Mouse (Mus musculus) adrenal gland (tissue): Measurements from ENCODE around the gene Adcy2.

Source experiments
- intact Hi-C: fragments of 180-260 bp; cut with DNase I; formaldehyde crosslinking; loops from one replicate; pipeline ENCODE4 v1.15.1; 2025

The Adcy2 gene

GRCm38 (mm10) chr13:68684919-68685318 is 314.4 kb downstream of the Adcy2 start:
- intact Hi-C loops, result no loop called here

DNA sequence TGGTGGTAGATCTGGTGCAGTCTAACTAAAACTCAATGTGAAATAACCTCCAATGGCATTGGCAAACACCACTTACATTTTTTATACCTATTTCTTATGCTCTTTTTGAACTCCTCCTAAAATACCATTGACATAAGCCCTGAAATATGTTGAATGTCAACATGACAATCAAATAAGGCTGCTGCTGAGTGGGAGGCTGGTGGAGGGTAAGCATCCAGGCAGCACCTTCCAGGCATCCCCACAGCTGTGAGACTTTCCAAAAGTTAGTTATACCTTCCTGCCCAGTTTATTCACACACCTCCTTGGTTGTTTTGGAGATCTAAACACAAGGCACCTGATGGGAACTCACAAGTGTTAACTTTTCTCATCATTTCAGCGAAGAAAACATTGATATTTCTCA is 318.9 kb downstream of the Adcy2 start:
- intact Hi-C loops, result no loop called here

- intact Hi-C loops, result no loop called here
These were observed 356.6 kb downstream of the Adcy2 start for GRCm38 (mm10) chr13:68642786-68643185.

DNA sequence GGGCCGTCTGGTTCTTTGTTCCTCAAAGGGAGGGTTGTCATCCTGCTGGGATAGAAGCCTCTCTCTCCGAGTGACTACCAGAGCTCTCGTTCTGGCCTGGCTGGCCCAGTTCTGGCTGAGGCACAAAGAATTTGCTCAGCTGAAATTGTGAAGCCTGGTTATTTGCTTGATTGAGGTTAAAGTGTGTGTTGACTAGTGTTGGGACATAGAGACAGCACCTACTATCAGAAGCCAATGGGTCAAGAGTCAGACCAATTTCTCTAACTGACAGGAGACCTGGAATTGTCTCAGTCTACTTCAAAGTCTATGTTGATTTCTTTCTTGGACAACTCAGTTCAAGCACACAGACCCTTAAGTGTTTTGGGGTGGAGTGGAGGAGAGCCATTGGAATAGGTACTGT is 372.3 kb downstream of the Adcy2 start:
- intact Hi-C loops, result no loop called here

GRCm38 (mm10) chr13:68622792-68623191 is 376.5 kb downstream of the Adcy2 start:
- intact Hi-C loops, result no loop called here

- intact Hi-C loops, result loop anchor here (10.0 kb wide), 1 partner anchor 477 kb away; no protein-coding TSS in a partner anchor
These were observed 391.5 kb downstream of the Adcy2 start for GRCm38 (mm10) chr13:68607652-68608405.

- intact Hi-C loops, result loop anchor here (10.0 kb wide), 1 partner anchor 479 kb away; no protein-coding TSS in a partner anchor
These were observed 393.6 kb downstream of the Adcy2 start for GRCm38 (mm10) chr13:68605689-68606126.

DNA sequence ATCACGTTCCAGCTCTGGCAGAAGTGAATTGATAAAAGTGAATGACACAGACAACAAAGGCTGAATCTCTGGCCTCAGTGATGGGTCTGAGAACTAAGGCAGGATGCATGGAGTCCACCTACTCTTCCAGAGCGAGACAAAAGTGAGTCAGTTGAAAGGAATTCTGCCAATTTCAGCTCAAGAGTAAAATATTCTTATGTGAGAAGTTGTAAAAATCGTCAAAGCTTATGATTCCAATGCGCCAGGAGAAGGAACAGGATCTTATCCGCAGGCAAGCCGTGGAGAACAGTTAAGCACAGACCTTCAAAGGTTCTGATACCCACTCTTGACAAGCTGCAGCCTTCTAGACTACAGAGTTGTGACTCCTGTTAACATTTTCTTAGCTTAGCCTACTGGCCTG is 396.3 kb downstream of the Adcy2 start:
- intact Hi-C loops, result loop anchor here (10.0 kb wide), 1 partner anchor 482 kb away; no protein-coding TSS in a partner anchor

DNA sequence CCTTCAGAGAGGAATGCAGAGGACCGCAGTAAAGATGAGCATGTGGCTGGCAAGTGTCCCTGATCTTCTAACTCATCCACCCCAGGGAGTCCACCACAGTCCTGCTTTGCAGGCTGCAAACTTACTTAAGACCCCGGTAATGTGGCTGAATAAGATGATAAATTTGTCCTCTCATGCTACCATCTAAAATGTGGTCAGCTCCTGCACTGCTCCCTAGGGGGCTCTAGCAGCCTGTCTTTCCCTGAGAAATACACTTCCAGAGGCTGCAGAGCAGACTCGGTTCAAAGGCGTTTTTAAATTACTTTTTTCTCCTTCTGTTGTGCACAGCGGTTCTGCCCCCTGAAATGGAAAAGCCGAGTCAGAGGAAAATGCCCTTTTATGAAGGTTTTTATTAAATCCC is 398.2 kb downstream of the Adcy2 start:
- intact Hi-C loops, result loop anchor here (10.0 kb wide), 1 partner anchor 484 kb away; no protein-coding TSS in a partner anchor

- intact Hi-C loops, result loop anchor here (10.0 kb wide), 1 partner anchor 866 kb away; no protein-coding TSS in a partner anchor
These were observed 400.4 kb downstream of the Adcy2 start for GRCm38 (mm10) chr13:68598953-68599352.

DNA sequence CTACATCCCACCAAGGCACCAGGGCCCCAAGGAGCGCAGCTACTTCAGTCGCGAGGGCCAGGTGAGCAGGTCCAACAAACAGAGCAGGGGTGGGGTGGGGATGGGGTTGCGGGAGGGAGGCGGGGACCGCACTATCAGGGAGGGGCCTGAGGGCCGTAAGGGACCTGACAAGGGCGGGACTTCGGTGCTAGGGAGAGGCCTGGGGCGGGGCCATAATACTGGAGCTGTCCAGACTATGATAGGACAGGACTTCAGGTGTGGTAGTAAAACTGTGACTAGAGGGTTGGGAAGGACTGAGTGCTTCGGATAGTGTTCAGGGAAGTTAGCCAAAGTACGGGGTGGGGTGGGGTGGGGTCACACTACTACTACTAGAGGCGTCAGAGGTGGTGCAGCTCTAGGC is 401.7 kb downstream of the Adcy2 start:
- intact Hi-C loops, result loop anchor here (10.0 kb wide), 1 partner anchor 867 kb away; no protein-coding TSS in a partner anchor

- intact Hi-C loops, result loop anchor here (10.0 kb wide), 1 partner anchor 868 kb away; no protein-coding TSS in a partner anchor
These were observed 402.1 kb downstream of the Adcy2 start, which contains the start of gene 1700001L19Rik for GRCm38 (mm10) chr13:68597199-68597598. Gene 1700001L19Rik (plus strand): TSS chr13:68597421.

DNA sequence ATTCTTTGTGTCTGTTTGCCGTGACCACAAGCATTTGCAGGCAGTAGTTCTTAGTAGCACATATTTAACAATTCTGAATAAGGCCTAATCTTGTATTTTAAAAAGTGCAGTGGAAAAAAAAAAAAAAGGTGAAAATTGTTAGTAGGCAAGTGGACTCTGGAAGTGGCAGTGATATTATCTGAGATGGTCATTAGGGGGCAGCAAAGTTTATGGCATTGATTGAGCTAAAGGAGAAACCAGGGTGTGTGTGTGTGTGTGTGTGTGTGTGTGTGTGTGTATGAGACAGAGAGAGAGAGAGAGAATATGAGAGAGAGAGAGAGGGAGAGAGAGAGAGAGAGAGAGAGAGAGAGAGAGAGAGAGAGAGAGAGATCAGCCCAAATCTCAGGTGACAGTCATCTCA is 405.5 kb downstream of the Adcy2 start:
- intact Hi-C loops, result loop anchor here (10.0 kb wide), 1 partner anchor 871 kb away; no protein-coding TSS in a partner anchor

DNA sequence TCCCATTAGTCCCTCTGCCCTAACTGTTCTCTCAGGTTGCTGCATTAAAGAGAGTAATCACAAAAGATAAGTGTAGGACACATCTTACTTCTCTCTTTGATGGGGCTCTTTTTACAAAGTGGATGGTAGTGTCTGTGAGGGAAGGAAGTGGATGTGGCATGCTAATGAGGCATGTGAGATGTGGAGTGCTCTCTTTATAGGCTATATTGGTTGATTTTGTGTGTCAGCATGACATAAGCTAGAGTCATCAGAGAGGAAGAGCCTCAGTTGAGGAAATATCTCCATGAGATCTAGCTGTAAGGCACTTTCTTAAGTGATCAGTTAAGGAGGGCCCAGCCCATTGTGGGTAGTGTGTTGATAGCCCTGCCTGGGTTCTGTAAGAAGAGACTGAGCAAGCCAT is 411.0 kb downstream of the Adcy2 start:
- intact Hi-C loops, result no loop called here

GRCm38 (mm10) chr13:68585441-68585840 is 413.9 kb downstream of the Adcy2 start:
- intact Hi-C loops, result no loop called here

GRCm38 (mm10) chr13:68583961-68584360 is 415.4 kb downstream of the Adcy2 start:
- intact Hi-C loops, result no loop called here

DNA sequence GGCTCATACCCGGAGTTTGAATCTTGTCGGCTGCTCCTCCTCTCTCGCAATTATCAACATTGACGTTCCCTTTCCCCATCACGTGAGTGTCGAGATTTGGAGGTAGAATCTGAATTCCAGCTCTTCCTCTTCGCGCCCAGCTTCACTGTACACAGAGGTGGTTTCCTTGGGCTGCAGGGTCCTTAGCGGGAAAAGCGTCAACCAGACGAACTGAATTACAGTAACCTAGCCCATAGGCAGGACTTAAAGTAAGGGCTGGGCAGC is 416.9 kb downstream of the Adcy2 start:
- intact Hi-C loops, result no loop called here

DNA sequence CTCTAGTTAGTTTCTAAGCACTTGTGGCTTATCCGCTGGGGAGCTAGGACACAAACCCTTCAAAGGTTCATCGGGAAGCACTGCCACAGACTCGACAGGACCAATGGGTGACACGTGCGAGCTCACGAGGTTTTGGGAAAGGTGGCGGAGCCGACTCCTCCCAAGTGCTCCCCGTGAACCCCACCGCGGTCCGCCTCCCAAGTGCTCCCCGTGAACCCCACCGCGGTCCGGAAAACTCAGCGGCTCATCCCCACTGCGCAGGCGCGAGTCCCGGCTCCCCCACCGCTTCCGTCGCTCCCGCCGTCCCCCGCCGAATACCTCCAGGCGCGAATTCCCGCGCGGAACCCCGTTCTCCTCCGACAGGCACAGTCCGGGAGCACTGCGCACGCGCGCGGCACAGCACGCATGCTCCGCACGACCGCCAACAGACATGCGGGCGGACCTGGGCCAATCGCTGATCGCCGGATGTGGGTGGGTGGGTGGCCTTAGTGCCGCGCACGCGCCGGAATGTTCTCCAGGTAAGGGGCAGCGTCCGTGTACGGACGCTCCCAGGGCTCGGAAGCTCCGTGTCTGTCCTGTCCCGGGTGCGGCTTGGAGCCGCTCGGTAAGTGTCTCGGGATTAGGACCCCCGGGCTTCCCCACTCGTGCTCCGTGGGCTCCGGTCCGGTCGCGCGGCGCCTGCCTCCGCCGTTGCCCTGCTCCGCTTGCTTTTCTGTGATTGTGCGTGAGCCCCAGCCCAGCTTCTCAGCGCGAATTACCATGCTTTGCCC is 417.4 kb downstream of the Adcy2 start, which contains the start of the genes Mtrr and Fastkd3:
Gene Mtrr (minus strand): TSS at position 403 of the 770 bp plus-strand sequence.
Gene Fastkd3 (plus strand): TSS at position 488 of the 770 bp plus-strand sequence.
- intact Hi-C loops, result no loop called here

DNA sequence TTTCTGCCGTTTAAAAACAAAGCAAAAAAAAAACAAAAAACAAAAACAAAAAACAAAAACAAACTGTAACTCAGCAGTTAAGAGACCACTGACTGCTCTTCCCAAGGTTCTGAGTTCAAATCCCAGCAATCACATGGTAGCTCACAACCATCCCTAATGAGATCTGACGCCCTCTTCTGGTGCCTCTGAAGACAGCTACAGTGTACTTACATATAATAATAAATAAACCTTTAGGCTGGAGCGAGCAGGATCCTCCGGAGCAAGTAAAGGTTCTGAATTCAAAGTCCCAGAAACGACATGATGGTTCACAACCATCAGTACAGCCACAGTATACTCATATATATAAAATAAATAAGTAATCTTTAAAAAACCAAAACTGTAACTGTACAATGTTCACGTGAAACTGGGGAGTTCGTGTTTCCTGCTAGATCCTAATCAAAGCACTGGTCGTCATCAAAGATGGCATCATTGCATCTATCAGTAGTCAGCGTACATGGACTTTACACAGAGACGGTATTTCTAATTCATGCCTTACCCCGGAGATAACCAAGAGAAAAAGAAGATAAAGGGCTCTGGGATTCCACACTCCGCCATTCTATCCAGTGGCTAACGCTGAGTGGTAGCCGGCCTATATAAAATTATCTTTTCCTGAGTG is 418.1 kb downstream of the Adcy2 start:
- intact Hi-C loops, result no loop called here

- intact Hi-C loops, result no loop called here
These were observed 421.4 kb downstream of the Adcy2 start for GRCm38 (mm10) chr13:68577945-68578344.

DNA sequence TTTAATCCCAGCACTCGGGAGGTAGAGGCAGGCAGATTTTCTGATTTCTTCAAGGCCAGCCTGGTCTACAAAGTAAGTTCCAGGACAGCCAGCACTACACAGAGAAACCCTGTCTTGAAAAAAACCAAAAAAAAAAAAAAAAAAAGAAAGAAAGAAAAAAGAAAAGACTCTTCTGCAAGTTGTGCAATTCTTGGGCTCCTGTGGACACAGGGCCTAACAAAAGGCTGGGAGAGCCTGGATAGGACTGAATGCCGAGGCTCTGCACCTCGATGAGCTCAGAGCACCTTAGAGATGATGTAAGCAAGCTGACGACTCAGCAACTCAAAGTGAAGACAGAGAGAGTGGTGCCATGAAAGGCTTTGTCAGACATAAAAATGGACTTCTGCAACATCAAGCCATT is 424.9 kb downstream of the Adcy2 start:
- intact Hi-C loops, result no loop called here
